Mouse (Mus musculus): ENCODE measurements around the gene Kras.

GRCm38 (mm10) chr6:145210816-145211338 lies 39.2 kb downstream of the Kras start, which contains the start of the genes Casc1 and Etfrf1:
- TF ChIP-seq CTCF (IDR thresholded peaks at IDR 0.05) (no peak), POLR2A (IDR thresholded peaks at IDR 0.05; ENCODE audit: insufficient read depth, low read depth, low read length) (peak; percentile 98)
